In the genomic region with DNA sequence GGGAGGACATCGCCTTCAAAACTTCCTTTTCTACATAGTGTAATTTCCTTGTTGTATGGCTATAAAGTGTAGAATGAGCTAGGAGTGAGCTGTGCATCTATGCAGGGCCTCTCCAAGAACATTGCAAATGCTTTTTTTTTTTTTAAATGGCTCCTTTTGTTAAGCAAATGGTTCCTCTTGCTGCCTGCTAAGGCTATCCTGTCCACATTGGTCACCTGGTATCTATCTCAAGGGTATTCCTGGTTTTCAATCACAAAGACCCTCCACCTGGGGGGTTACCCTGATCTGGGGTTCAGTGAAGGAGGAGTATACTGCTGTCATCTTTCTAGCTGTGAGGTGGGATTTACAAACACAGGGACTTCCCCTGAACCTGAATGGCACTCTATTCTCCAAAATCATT, we compare ENCODE assay signal across 31 mouse cellular contexts.
"Had no signal": no experiment of that assay in that cellular context is flagged by ENCODE, and none has a peak within 500 bp of the region (broad histone marks: within the 10 kb centered on the region; RNA-seq: fewer than 3 reads in every experiment).

No protein-coding gene starts in this region.

- DNase-seq: left cerebral cortex, postnatal 4 days; liver; liver, embryonic 13.5 days; liver, postnatal 0 days; lung, adult 18-20 months; lung, adult 2 months; lung, embryonic 14.5 days; lung, postnatal 14 days; lung, postnatal 36 days; lung, postnatal 4 days; midbrain, embryonic 14.5 days had no signal

- H3K27me3 ChIP-seq: limb, embryonic 13.5 days; limb, embryonic 15.5 days; liver, embryonic 12.5 days; liver, embryonic 13.5 days; liver, embryonic 15.5 days; megakaryocyte, embryonic 14.5 days; midbrain, embryonic 12.5 days; midbrain, embryonic 13.5 days; midbrain, embryonic 15.5 days; neural tube, embryonic 12.5 days had no signal

- H3K9ac ChIP-seq: limb, embryonic 12.5 days; limb, embryonic 13.5 days; limb, embryonic 15.5 days; liver, embryonic 12.5 days; liver, embryonic 13.5 days; liver, embryonic 14.5 days; liver, embryonic 15.5 days; liver, postnatal 0 days; lung, embryonic 14.5 days; lung, embryonic 15.5 days; midbrain, embryonic 12.5 days; midbrain, embryonic 13.5 days; midbrain, embryonic 15.5 days; neural tube, embryonic 12.5 days had no signal

- H3K4me2 ChIP-seq: limb, embryonic 12.5 days; limb, embryonic 13.5 days; limb, embryonic 15.5 days; liver, embryonic 11.5 days; liver, embryonic 12.5 days; liver, embryonic 13.5 days; liver, embryonic 15.5 days; lung, embryonic 14.5 days; lung, embryonic 15.5 days; midbrain, embryonic 11.5 days; midbrain, embryonic 12.5 days; midbrain, embryonic 13.5 days; midbrain, embryonic 15.5 days; neural tube, embryonic 12.5 days had no signal

- H3K4me3 ChIP-seq: limb, embryonic 10.5 days; limb, embryonic 12.5 days; limb, embryonic 13.5 days; limb, embryonic 15.5 days; liver, embryonic 12.5 days; liver, embryonic 13.5 days; liver, embryonic 15.5 days; lung, embryonic 15.5 days; megakaryocyte, embryonic 14.5 days; midbrain, embryonic 10.5 days; midbrain, embryonic 12.5 days; midbrain, embryonic 13.5 days; midbrain, embryonic 15.5 days; myocyte; neural tube, embryonic 12.5 days had no signal

- H3K9me3 ChIP-seq: limb, embryonic 10.5 days; limb, embryonic 12.5 days; limb, embryonic 13.5 days; limb, embryonic 15.5 days; liver, embryonic 12.5 days; liver, embryonic 13.5 days; liver, embryonic 15.5 days; lung, embryonic 15.5 days; midbrain, embryonic 10.5 days; midbrain, embryonic 12.5 days; midbrain, embryonic 13.5 days; midbrain, embryonic 15.5 days had no signal

- ATAC-seq: liver, embryonic 12.5 days; liver, postnatal 0 days; lung, postnatal 0 days; midbrain, embryonic 13.5 days; midbrain, embryonic 15.5 days; midbrain, embryonic 16.5 days had no signal

- H3K4me1 ChIP-seq: limb, embryonic 13.5 days; limb, embryonic 15.5 days; liver, embryonic 12.5 days; liver, embryonic 13.5 days; liver, embryonic 15.5 days; megakaryocyte, embryonic 14.5 days had no signal

- H3K36me3 ChIP-seq: limb, embryonic 10.5 days; limb, embryonic 12.5 days; limb, embryonic 13.5 days; limb, embryonic 15.5 days; liver, embryonic 12.5 days; liver, embryonic 13.5 days; liver, embryonic 15.5 days; lung, embryonic 15.5 days; midbrain, embryonic 10.5 days; midbrain, embryonic 12.5 days; midbrain, embryonic 13.5 days; midbrain, embryonic 15.5 days; neural tube, embryonic 12.5 days had no signal

- H3K27ac ChIP-seq: limb, embryonic 10.5 days; limb, embryonic 12.5 days; limb, embryonic 13.5 days; limb, embryonic 15.5 days; liver, embryonic 12.5 days; liver, embryonic 13.5 days; liver, embryonic 14.5 days; liver, embryonic 15.5 days; lung, embryonic 15.5 days; macrophage; midbrain, embryonic 10.5 days; midbrain, embryonic 12.5 days; midbrain, embryonic 13.5 days; midbrain, embryonic 15.5 days; neural tube, embryonic 12.5 days had no signal
